Mouse (Mus musculus) lung, postnatal 25 days (tissue): Measurements from ENCODE around the gene Rex2.
"Not testable (repeated sequence)": the region's sequence is repeated elsewhere in the genome, so short reads cannot be mapped to it uniquely, and the experiment has no call there.

Source experiments
- DNase-seq: peaks from one replicate; pipeline ENCODE4 v3.0.0; 2022; ENCODE audit warnings: low spot score

The Rex2 gene

DNA sequence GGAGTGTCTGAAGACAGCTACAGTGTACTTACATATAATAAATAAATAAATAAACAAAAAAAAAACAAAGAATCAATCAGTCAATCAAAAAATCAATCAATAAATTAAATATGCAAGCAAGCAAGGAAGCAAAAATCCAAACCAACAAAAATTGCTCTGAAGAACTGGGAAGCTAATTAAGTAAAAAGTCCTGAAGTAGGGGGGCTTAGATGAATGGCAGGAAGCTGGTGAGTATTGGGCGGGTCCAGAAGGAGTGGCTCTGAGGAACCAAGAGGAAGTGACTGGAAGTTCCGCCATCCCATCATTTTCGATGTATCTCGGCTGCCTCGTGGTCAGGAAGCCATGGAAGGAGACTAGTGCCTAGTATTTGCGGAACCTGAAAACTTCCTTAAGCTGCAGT, at the start of gene Rex2:
Gene Rex2 (plus strand): TSS at position 301 of the 400 bp plus-strand sequence.
- not testable (repeated sequence) for DNase-seq

DNA sequence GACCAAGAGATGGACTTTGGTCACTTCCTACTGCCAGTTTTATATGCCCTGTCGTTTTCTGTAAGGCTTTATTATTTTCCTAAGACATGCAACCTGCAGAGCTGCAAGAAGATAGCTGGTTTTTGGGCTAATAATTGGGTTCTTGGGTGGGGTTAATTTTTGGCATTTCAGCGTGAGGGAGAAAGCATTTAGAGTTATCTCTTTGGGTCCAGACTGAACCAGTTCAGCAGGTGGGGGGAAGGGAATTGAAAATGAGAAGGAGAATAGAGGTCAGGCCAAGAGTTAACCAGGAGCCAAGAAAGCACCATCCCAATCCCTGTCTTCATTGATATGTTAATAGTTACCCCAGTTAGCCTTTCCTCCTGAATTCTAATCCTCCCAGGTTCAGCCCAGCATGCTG, 45.1 kb upstream of the Rex2 start:
- not testable (repeated sequence) for DNase-seq

DNA sequence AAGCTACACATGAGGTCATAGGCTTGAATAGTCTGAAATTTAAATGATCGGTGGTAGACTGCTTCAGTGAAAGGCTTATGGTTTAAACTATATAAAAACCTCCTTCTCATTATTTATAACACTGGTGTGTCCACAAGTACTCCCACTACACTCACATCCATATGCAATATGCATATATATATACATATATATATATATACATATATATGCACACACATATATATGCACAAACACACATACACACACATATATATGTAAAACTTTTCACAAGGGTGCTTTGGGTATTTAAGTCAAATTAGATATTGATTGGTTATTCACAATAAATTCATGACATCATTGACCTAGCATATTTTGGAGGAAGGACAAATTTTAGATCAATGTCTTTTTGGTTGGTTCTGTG, 3.2 kb upstream of the Rex2 start:
- not testable (repeated sequence) for DNase-seq

DNA sequence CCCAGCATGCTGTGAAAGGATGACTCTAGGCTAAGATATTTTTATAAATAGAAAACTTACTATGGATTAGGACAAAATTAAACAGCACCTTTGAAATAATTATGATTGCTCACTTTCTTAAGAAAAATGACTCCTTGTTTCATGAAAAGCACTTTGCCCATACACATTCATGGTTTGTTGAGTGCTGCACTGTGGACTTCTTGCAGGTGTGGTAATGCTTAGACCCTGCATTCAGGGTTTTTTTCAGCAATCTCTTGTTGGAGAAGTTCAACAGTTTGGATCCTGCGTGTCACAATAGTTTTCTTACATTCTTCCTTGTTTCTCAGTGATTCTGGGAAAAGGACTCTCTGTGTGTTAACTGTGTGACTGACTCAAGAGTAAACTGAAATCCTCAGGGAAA, 4.7 kb downstream of the Rex2 start:
- DNase-seq, result not testable (repeated sequence)

DNA sequence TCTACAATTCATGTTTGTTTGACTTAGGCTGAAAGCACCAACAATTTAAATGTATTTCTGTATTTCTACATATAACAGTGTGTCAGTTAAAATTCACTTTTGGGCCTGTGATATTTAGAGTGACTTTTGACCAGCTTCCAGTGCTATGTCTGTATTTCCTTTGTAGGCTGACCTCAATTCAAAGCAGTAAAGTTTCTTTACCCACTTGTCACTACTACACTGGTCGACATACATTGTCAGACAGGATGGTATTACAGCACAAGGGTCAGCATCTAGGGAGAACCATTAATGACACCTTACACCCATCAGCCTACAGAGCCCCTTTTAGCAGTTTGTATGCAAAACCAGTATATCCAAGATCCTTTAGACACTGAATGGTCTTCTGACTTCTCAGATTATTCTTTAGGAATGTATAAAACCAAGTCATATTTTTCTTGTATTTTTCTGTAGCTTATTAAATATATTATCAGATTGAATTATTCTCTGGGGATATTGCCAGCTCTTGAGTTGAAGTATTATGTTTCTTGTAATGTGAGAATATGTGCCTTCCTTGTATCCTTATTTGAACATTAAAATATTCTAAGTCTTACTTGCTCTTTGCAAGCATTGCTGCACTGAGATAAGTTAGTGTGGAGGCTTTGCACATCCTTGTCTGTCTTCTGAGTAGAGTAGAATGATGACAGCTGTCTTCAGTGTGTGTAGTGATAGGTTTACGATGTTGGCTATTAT, 9.8 kb downstream of the Rex2 start:
- not testable (repeated sequence) for DNase-seq

DNA sequence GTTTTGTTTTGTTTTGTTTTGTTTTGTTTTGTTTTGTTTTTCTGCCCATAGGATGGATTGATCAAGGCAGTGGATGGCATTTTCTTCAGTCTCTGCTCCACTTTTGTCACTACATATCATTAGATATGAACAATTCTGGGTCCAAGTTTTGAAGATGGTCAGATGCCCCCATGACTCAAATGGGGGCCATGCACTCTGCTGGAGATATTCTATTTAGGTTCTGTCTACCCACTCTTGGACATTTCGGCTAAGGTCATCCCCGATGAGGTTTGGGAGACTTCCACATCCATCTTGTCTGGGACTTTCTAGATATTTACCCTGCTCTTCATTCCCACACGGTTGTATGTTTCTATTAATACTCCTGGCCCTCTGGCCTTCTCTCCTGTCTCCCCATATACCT, 42.1 kb downstream of the Rex2 start:
- DNase-seq, result not testable (repeated sequence)

DNA sequence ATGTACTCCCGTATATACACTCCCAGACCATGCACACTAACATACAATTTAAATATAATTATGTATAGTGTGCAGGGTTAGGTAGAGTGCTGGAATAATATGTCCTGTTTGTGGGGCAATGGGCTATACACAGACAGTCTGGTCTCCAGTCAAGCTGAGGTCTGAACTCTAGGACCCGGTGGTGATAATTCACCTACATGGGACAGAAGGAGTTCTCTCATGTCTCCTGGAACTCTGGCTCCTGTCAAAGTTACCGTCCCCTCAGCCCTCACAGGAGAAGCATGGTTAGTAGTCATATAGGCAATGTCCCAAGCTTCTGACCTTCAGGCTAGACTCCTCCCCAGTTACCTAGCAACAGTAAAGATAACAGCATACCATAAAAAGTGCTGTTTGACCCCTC, 44.2 kb downstream of the Rex2 start:
- not testable (repeated sequence) for DNase-seq

GRCm38 (mm10) chr4:147066380-147066779, 44.7 kb downstream of the Rex2 start:
- DNase-seq, result not testable (repeated sequence)

GRCm38 (mm10) chr4:147095641-147096040, 74.0 kb downstream of the Rex2 start:
- DNase-seq, result not testable (repeated sequence)

GRCm38 (mm10) chr4:147101666-147102626, 80.3 kb downstream of the Rex2 start:
- not testable (repeated sequence) for DNase-seq

DNA sequence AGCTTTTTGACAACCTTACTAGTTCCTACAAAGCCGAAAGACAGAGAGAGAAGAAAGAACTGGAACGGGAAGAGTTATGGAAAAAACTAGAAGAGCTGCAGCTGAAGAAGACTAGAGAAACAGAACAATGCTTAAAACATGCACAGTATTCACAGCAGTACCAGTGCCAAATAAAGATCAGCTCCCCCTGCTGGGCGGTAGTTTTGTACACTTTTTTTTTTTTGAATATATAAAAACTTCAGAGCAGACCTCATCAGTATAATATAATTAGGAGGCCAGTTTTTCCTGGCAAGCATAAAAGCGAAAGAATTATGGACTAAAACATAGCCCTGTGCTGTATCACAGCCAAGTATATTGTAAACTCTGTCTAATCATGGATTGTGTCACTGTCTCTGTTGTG, 82.2 kb downstream of the Rex2 start:
- DNase-seq, result not testable (repeated sequence)
